Mouse (Mus musculus): ENCODE data around the gene Rreb1. TPM values are rescaled to one million over a fixed set of nuclear protein-coding genes. Genes with fewer than 3 reads are reported as not detected.

Gene Rreb1
- total RNA-seq, 2 experiments from 2014 or later = 20.7 to 25.4 TPM

- intact Hi-C loops (cut with DNase I) = no loop called here
- Histone ChIP-seq H3K4me3 (no peak overlapping the region), H3K27ac (no peak overlapping the region; the same call in 1 of the 2 replicates)
- TF ChIP-seq CTCF (IDR thresholded peaks at IDR 0.05) = no peak
- no peak for DNase-seq
Observed at GRCm38 (mm10) chr13:37837372-37837771, 59.2 kb downstream of the Rreb1 start.

- intact Hi-C loops (cut with DNase I) = no loop called here
- DNase-seq = peak; percentile 80
- 0 out of 2 replicates have a peak overlapping the region, but pooled peaks have one; percentile 10 for H3K4me3 ChIP-seq
- peak overlapping the region; percentile 85 for H3K27ac ChIP-seq
- no peak for TF ChIP-seq CTCF (IDR thresholded peaks at IDR 0.05)
Observed at GRCm38 (mm10) chr13:37838260-37839183, 60.3 kb downstream of the Rreb1 start.

GRCm38 (mm10) chr13:37843241-37843640, 65.0 kb downstream of the Rreb1 start:
- 0 out of 2 replicates have a peak overlapping the region, but pooled peaks have one; percentile 2 for H3K27ac ChIP-seq
- intact Hi-C loops (cut with DNase I) = no loop called here
- no peak overlapping the region for H3K4me3 ChIP-seq
- no peak for DNase-seq
- TF ChIP-seq CTCF (IDR thresholded peaks at IDR 0.05) = no peak

- Histone ChIP-seq H3K27ac (peak overlapping the region; percentile 46), H3K4me3 (no peak overlapping the region)
- no peak for DNase-seq
- no peak for TF ChIP-seq CTCF (IDR thresholded peaks at IDR 0.05)
- intact Hi-C loops (cut with DNase I) = no loop called here
Observed at GRCm38 (mm10) chr13:37843844-37844243, 65.6 kb downstream of the Rreb1 start.

- TF ChIP-seq CTCF (IDR thresholded peaks at IDR 0.05) = no peak
- intact Hi-C loops (cut with DNase I) = loop anchor here (5.0 kb wide), 1 partner anchor 37 kb away; no protein-coding TSS in a partner anchor
Observed at GRCm38 (mm10) chr13:37845156-37845555, 67.0 kb downstream of the Rreb1 start.

GRCm38 (mm10) chr13:37845641-37846040, 67.4 kb downstream of the Rreb1 start:
- no peak overlapping the region for H3K4me3 ChIP-seq
- peak overlapping the region; percentile 96 for H3K27ac ChIP-seq
- TF ChIP-seq CTCF (IDR thresholded peaks at IDR 0.05) = no peak
- intact Hi-C loops (cut with DNase I) = loop anchor here (5.0 kb wide), 1 partner anchor 37 kb away; no protein-coding TSS in a partner anchor
- no peak for DNase-seq

More at GRCm38 (mm10) chr13:37845156-37845555, 67.0 kb downstream of the Rreb1 start:
- Histone ChIP-seq H3K4me3 (no peak overlapping the region), H3K27ac (peak overlapping the region; percentile 96)
- DNase-seq = no peak

GRCm38 (mm10) chr13:37846507-37846906, 68.3 kb downstream of the Rreb1 start:
- TF ChIP-seq CTCF (IDR thresholded peaks at IDR 0.05) = no peak
- peak overlapping the region; percentile 54; the same call in 1 of the 2 replicates for H3K4me3 ChIP-seq
- H3K27ac ChIP-seq = peak overlapping the region; percentile 96
- DNase-seq = no peak
- intact Hi-C loops (cut with DNase I) = loop anchor here (5.0 kb wide), 1 partner anchor 36 kb away; no protein-coding TSS in a partner anchor

GRCm38 (mm10) chr13:37846962-37847570, 68.9 kb downstream of the Rreb1 start:
- intact Hi-C loops (cut with DNase I) = loop anchor here (5.0 kb wide), 1 partner anchor 35 kb away; no protein-coding TSS in a partner anchor
- DNase-seq = no peak
- Histone ChIP-seq H3K4me3 (peak overlapping the region; percentile 54), H3K27ac (peak overlapping the region; percentile 96)
- no peak for TF ChIP-seq CTCF (IDR thresholded peaks at IDR 0.05)

GRCm38 (mm10) chr13:37847601-37848358, 69.6 kb downstream of the Rreb1 start:
- peak overlapping the region; percentile 96 for H3K27ac ChIP-seq

GRCm38 (mm10) chr13:37848438-37848837, 70.2 kb downstream of the Rreb1 start:
- Histone ChIP-seq H3K4me3 (peak overlapping the region; percentile 33), H3K27ac (peak overlapping the region; percentile 79)
- intact Hi-C loops (cut with DNase I) = loop anchor here (5.0 kb wide), 1 partner anchor 34 kb away; no protein-coding TSS in a partner anchor
- no peak for TF ChIP-seq CTCF (IDR thresholded peaks at IDR 0.05)
- DNase-seq = no peak

More at GRCm38 (mm10) chr13:37847601-37848358, 69.6 kb downstream of the Rreb1 start:
- H3K4me3 ChIP-seq = peak overlapping the region; percentile 54
- TF ChIP-seq CTCF (IDR thresholded peaks at IDR 0.05) = no peak
- intact Hi-C loops (cut with DNase I) = loop anchor here (5.0 kb wide), 1 partner anchor 35 kb away; no protein-coding TSS in a partner anchor
- DNase-seq = peak; percentile 93

GRCm38 (mm10) chr13:37851617-37852016, 73.4 kb downstream of the Rreb1 start:
- H3K27ac ChIP-seq = peak overlapping the region; percentile 16
- intact Hi-C loops (cut with DNase I) = no loop called here
- DNase-seq = no peak

GRCm38 (mm10) chr13:37852850-37853249, 74.7 kb downstream of the Rreb1 start:
- intact Hi-C loops (cut with DNase I) = no loop called here
- H3K27ac ChIP-seq = peak overlapping the region; percentile 71

More at GRCm38 (mm10) chr13:37851617-37852016, 73.4 kb downstream of the Rreb1 start:
- no peak overlapping the region for H3K4me3 ChIP-seq
- TF ChIP-seq CTCF (IDR thresholded peaks at IDR 0.05) = no peak

More at GRCm38 (mm10) chr13:37852850-37853249, 74.7 kb downstream of the Rreb1 start:
- no peak for TF ChIP-seq CTCF (IDR thresholded peaks at IDR 0.05)
- H3K4me3 ChIP-seq = no peak overlapping the region
- DNase-seq = no peak
